Mouse (Mus musculus): ENCODE data around the gene Stmn3. TPM values are rescaled to one million over a fixed set of nuclear protein-coding genes. Genes with fewer than 3 reads are reported as not detected.

Stmn3 gene
- polyA plus RNA-seq, 1 experiment: 1.8 TPM

DNA sequence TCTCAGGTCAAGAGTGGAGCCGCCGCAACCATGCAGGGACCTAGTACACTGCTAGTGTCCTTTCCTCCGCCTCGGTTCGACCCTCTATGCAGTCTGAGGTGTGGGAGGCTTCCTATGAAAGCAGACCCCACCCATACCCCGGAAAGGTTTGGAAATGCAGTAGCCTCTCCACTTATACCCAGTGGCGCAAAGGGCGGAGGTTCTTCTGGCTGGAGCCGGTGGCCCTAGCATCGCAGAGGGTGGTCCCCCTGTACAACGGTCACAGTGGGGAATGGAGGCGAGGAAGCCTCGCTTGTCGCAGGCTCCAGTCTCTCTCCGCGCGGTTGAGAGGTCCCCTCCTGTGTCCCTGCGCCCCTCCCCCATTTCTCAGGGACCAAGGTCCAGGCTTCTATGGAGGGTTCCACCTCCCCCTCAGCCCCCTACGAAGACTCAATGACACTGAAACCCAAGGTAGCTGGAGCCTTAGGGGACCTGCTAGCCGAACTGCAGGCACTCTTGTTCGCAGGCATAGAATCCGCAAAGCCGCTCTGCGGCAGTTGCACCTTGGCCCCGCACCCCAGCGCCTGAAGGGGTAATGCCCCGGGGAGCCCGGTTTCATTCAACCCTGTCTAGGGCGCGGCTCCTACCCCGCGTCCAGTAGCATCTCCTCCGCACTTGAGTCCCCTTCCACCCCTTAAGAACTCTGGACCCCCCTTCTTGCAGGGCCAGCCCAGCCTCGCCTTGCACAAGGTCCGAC, 788 bp downstream of the Stmn3 start:
- H3K27me3 ChIP-seq (ENCODE audit: control insufficient read depth, insufficient read depth, low read length, poor library complexity, severe bottlenecking): no peaks in the 10 kb centered on the region
- no peak overlapping the region for H3K27ac ChIP-seq (ENCODE audit: insufficient read depth, low read length)
- H3K4me1 ChIP-seq (ENCODE audit: control insufficient read depth, insufficient read depth, low read length): no peaks in the 10 kb centered on the region
- TF ChIP-seq CTCF (IDR thresholded peaks at IDR 0.05; ENCODE audit: low read depth, low read length) (no peak), POLR2A (IDR thresholded peaks at IDR 0.05; ENCODE audit: insufficient read depth, low read length) (no peak), EP300 (IDR thresholded peaks at IDR 0.05; ENCODE audit: insufficient read depth, low read depth, low read length) (no peak)
- H3K36me3 ChIP-seq (ENCODE audit: control insufficient read depth, insufficient read depth, low read length, poor library complexity, severe bottlenecking): no peaks in the 10 kb centered on the region
- peak overlapping the region; percentile 39 for H3K9ac ChIP-seq (ENCODE audit: low read depth, poor library complexity, severe bottlenecking)
- no peaks in the 10 kb centered on the region for H3K9me3 ChIP-seq (replicated peaks; ENCODE audit: control insufficient read depth, insufficient read depth, low read length, poor library complexity, severe bottlenecking)
- peak overlapping the region; percentile 82 for H3K4me3 ChIP-seq (ENCODE audit: low read depth, low read length)

DNA sequence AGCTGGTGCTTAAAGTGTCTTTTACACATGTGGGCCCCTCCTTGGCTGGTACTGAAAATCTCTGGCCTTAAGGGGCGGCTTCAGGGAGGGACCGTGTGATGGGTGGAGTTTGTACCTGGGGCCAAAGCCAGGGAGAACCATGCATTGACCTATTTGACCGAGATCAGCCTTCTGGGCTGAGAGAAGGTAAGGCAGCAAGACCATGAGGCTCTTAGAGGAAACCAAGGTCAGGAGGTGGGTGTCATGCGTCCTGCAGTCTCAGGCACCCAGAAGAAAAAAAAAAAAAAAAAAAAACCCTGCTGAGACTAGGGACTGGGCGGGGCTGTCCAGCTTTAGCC, 1.3 kb downstream of the Stmn3 start:
- H3K36me3 ChIP-seq (ENCODE audit: control insufficient read depth, insufficient read depth, low read length, poor library complexity, severe bottlenecking): no peaks in the 10 kb centered on the region
- H3K27ac ChIP-seq (ENCODE audit: insufficient read depth, low read length): no peak overlapping the region
- H3K4me1 ChIP-seq (ENCODE audit: control insufficient read depth, insufficient read depth, low read length): no peaks in the 10 kb centered on the region
- H3K9ac ChIP-seq (ENCODE audit: low read depth, poor library complexity, severe bottlenecking): peak overlapping the region; percentile 39; the same call in 1 of the 2 replicates
- H3K9me3 ChIP-seq (replicated peaks; ENCODE audit: control insufficient read depth, insufficient read depth, low read length, poor library complexity, severe bottlenecking): no peaks in the 10 kb centered on the region
- no peaks in the 10 kb centered on the region for H3K27me3 ChIP-seq (ENCODE audit: control insufficient read depth, insufficient read depth, low read length, poor library complexity, severe bottlenecking)
- TF ChIP-seq POLR2A (IDR thresholded peaks at IDR 0.05; ENCODE audit: insufficient read depth, low read length): no peak
- TF ChIP-seq CTCF (IDR thresholded peaks at IDR 0.05; ENCODE audit: low read depth, low read length): no peak
- no peak for TF ChIP-seq EP300 (IDR thresholded peaks at IDR 0.05; ENCODE audit: insufficient read depth, low read depth, low read length)
- peak overlapping the region; percentile 82 for H3K4me3 ChIP-seq (ENCODE audit: low read depth, low read length)

DNA sequence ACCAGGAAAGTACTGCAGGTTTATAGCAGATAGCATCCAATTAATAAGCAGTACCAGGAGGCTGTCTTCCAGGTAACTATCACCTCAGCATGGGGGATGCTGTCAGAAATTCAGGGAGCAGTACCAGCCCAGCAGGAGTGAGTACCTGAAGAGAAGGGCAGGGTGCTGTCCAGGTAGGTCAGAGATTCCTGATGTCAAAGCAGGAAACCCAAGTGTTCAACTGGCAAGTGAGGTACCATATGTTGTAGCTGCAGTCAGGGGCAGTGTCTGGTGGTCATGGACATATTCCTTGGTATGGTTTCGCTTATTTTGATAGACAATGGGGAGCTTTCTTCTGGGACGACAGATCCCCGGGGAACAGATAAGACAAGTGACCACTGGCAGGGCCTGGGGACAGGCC, 1.9 kb downstream of the Stmn3 start:
- Histone ChIP-seq H3K4me3 (ENCODE audit: low read depth, low read length) (no peak overlapping the region), H3K4me1 (ENCODE audit: control insufficient read depth, insufficient read depth, low read length) (no peaks in the 10 kb centered on the region), H3K36me3 (ENCODE audit: control insufficient read depth, insufficient read depth, low read length, poor library complexity, severe bottlenecking) (no peaks in the 10 kb centered on the region), H3K9me3 (replicated peaks; ENCODE audit: control insufficient read depth, insufficient read depth, low read length, poor library complexity, severe bottlenecking) (no peaks in the 10 kb centered on the region), H3K9ac (ENCODE audit: low read depth, poor library complexity, severe bottlenecking) (no peak overlapping the region), H3K27ac (ENCODE audit: insufficient read depth, low read length) (no peak overlapping the region), H3K27me3 (ENCODE audit: control insufficient read depth, insufficient read depth, low read length, poor library complexity, severe bottlenecking) (no peaks in the 10 kb centered on the region)
- no peak for TF ChIP-seq CTCF (IDR thresholded peaks at IDR 0.05; ENCODE audit: low read depth, low read length)
- TF ChIP-seq EP300 (IDR thresholded peaks at IDR 0.05; ENCODE audit: insufficient read depth, low read depth, low read length): no peak
- TF ChIP-seq POLR2A (IDR thresholded peaks at IDR 0.05; ENCODE audit: insufficient read depth, low read length): no peak

DNA sequence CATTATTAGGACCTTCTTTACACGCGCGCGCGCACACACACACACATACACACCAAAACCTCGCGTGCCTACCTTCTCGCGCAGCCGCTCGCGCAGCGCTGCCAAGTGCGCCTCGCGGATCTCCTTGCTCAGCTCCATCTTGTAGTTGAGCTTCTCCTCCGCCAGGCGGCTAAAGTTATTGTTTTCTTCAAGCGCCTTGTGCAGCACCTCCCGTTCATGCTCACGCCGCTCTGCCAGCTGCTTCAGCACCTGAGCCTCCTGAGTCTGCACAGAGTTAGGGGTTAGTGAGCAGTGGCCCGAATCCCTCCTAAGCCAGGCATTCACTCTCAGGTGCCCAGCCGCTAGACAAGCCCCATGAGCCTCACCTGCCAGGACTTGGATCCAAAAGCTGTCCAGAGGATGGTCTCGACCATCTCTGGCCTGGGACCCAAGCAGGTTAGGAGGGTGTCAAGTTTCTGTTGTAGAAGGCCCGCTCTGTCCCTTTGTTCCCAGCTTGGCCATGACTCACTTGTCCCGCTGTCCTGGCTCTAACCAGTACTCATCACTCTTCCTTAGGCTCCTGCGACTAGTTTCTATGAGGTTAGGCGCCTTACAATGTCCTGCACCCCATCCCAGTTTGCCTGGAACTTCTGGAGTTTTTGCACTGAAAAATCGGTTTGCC, 7.0 kb downstream of the Stmn3 start:
- no peaks in the 10 kb centered on the region for H3K36me3 ChIP-seq (ENCODE audit: control insufficient read depth, insufficient read depth, low read length, poor library complexity, severe bottlenecking)
- H3K27me3 ChIP-seq (ENCODE audit: control insufficient read depth, insufficient read depth, low read length, poor library complexity, severe bottlenecking): no peaks in the 10 kb centered on the region
- no peak overlapping the region for H3K27ac ChIP-seq (ENCODE audit: insufficient read depth, low read length)
- peak; percentile 41 for TF ChIP-seq CTCF (IDR thresholded peaks at IDR 0.05; ENCODE audit: low read depth, low read length)
- TF ChIP-seq POLR2A (IDR thresholded peaks at IDR 0.05; ENCODE audit: insufficient read depth, low read length): no peak
- H3K4me3 ChIP-seq (ENCODE audit: low read depth, low read length): no peak overlapping the region
- no peaks in the 10 kb centered on the region for H3K9me3 ChIP-seq (replicated peaks; ENCODE audit: control insufficient read depth, insufficient read depth, low read length, poor library complexity, severe bottlenecking)
- no peak overlapping the region for H3K9ac ChIP-seq (ENCODE audit: low read depth, poor library complexity, severe bottlenecking)
- H3K4me1 ChIP-seq (ENCODE audit: control insufficient read depth, insufficient read depth, low read length): no peaks in the 10 kb centered on the region

DNA sequence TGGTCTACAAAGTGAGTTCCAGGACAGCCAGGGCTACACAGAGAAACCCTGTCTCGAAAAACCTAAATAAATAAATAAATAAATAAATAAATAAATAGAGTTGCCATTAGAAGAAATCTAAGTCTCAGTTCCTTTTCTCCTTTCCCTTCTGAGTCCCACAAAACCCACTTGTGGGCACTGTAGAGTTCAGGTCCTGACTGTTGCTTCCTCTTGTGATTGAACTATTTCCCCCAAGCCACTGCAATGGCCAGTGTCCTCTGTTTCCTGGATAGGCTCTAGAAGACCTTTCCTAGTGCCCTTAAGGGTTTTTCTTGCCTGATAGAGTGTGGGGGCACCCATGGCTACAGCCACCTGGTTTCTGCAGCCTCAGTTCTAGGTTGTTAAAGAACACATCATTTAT, 9.4 kb downstream of the Stmn3 start:
- Histone ChIP-seq H3K27ac (ENCODE audit: insufficient read depth, low read length) (no peak overlapping the region), H3K9ac (ENCODE audit: low read depth, poor library complexity, severe bottlenecking) (no peak overlapping the region), H3K4me3 (ENCODE audit: low read depth, low read length) (no peak overlapping the region), H3K9me3 (replicated peaks; ENCODE audit: control insufficient read depth, insufficient read depth, low read length, poor library complexity, severe bottlenecking) (no peaks in the 10 kb centered on the region), H3K27me3 (ENCODE audit: control insufficient read depth, insufficient read depth, low read length, poor library complexity, severe bottlenecking) (no peaks in the 10 kb centered on the region), H3K36me3 (ENCODE audit: control insufficient read depth, insufficient read depth, low read length, poor library complexity, severe bottlenecking) (no peaks in the 10 kb centered on the region), H3K4me1 (ENCODE audit: control insufficient read depth, insufficient read depth, low read length) (no peaks in the 10 kb centered on the region)
- TF ChIP-seq EP300 (IDR thresholded peaks at IDR 0.05; ENCODE audit: insufficient read depth, low read depth, low read length): no peak
- no peak for TF ChIP-seq CTCF (IDR thresholded peaks at IDR 0.05; ENCODE audit: low read depth, low read length)
- TF ChIP-seq POLR2A (IDR thresholded peaks at IDR 0.05; ENCODE audit: insufficient read depth, low read length): no peak

DNA sequence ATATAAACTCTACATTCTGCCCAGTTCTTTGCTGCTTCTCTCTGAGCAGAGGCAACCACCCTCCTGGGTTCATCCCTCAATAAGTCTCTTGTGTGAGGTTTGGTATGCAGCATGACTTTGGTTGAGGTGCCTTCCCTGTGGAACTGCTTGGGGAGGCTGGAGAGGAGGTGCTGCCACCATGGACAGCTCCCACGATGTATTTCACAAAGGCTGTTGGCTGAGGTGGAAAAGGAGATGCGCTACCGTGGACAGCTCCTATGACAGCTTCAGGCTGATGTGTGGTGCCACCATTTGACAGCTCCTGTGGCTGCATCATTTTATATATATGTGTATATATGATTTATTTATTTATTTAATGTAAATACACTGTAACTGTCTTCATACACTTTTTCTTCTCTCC, 12.3 kb downstream of the Stmn3 start:
- no peaks in the 10 kb centered on the region for H3K9me3 ChIP-seq (replicated peaks; ENCODE audit: control insufficient read depth, insufficient read depth, low read length, poor library complexity, severe bottlenecking)
- no peaks in the 10 kb centered on the region for H3K36me3 ChIP-seq (ENCODE audit: control insufficient read depth, insufficient read depth, low read length, poor library complexity, severe bottlenecking)
- peak; percentile 49 for TF ChIP-seq CTCF (IDR thresholded peaks at IDR 0.05; ENCODE audit: low read depth, low read length)
- TF ChIP-seq POLR2A (IDR thresholded peaks at IDR 0.05; ENCODE audit: insufficient read depth, low read length): no peak
- no peak overlapping the region for H3K27ac ChIP-seq (ENCODE audit: insufficient read depth, low read length)
- H3K9ac ChIP-seq (ENCODE audit: low read depth, poor library complexity, severe bottlenecking): no peak overlapping the region
- no peaks in the 10 kb centered on the region for H3K4me1 ChIP-seq (ENCODE audit: control insufficient read depth, insufficient read depth, low read length)
- no peaks in the 10 kb centered on the region for H3K27me3 ChIP-seq (ENCODE audit: control insufficient read depth, insufficient read depth, low read length, poor library complexity, severe bottlenecking)
- H3K4me3 ChIP-seq (ENCODE audit: low read depth, low read length): no peak overlapping the region
